Mouse (Mus musculus): ENCODE results near the gene Noct. TPM values are rescaled to one million over a fixed set of nuclear protein-coding genes. Genes with fewer than 3 reads are reported as not detected.
A peak's percentile ranks its signal among the peaks of the same experiment; 100 is the strongest.

Noct gene
- polyA plus RNA-seq, 1 experiment from 2014 or later = 12.0 TPM

DNA sequence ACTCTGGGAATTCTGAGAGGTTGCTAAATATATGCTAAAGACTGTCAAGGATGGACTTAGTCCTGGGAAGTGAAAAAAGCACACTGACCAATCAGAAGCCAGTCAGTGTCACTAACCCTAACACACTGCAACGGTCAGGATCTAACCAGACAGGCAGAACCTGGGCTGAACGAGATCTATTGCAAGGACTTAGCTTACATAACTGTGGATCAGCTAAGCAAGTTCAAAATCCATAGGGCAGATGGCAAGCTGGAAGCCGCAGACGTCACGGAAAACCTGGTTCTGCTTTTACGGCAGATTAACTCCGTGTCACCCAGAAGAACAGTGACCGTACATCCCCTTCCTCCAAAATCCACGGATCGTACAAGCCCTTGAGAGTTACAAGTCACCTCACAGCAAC, 39.5 kb upstream of the Noct start:
- 78% methylated on average over 10 of the region's 10 CpGs for WGBS
- Histone ChIP-seq H3K4me2 (ENCODE audit: low read length) (no peak overlapping the region), H3K9ac (ENCODE audit: low read length) (no peak overlapping the region), H3K27ac (replicated peaks in 1 of 2; ENCODE audit: control insufficient read depth in 1 of 2, insufficient read depth in 1 of 2, low read depth in 2 of 2, low read length in 2 of 2) (no peak overlapping the region), H3K4me3 (ENCODE audit: control insufficient read depth in 1 of 2, insufficient read depth in 1 of 2, low read depth in 1 of 2, low read length in 2 of 2) (no peak overlapping the region), H3K27me3 (ENCODE audit: control insufficient read depth, insufficient read depth, low read length) (no peaks in the 10 kb centered on the region), H3K36me3 (ENCODE audit: control insufficient read depth, insufficient read depth, low read length) (no peaks in the 10 kb centered on the region), H3K9me3 (ENCODE audit: control insufficient read depth, low read length) (no peaks in the 10 kb centered on the region), H3K4me1 (ENCODE audit: control insufficient read depth in 2 of 2, insufficient read depth in 2 of 2, low read length in 2 of 2) (no peaks in the 10 kb centered on the region)
- ATAC-seq (ENCODE audit: insufficient number of reproducible peaks, insufficient read depth, low FRiP score, low read depth) = no peak

GRCm38 (mm10) chr3:51185406-51185805, 38.8 kb upstream of the Noct start:
- 76% methylated on average over 7 of the region's 7 CpGs for WGBS
- no peaks in the 10 kb centered on the region for H3K36me3 ChIP-seq (ENCODE audit: control insufficient read depth, insufficient read depth, low read length)
- H3K4me2 ChIP-seq (ENCODE audit: low read length) = no peak overlapping the region
- H3K27ac ChIP-seq (replicated peaks in 1 of 2; ENCODE audit: control insufficient read depth in 1 of 2, insufficient read depth in 1 of 2, low read depth in 2 of 2, low read length in 2 of 2) = no peak overlapping the region
- no peaks in the 10 kb centered on the region for H3K4me1 ChIP-seq (ENCODE audit: control insufficient read depth in 2 of 2, insufficient read depth in 2 of 2, low read length in 2 of 2)
- H3K27me3 ChIP-seq (ENCODE audit: control insufficient read depth, insufficient read depth, low read length) = no peaks in the 10 kb centered on the region
- no peak overlapping the region for H3K9ac ChIP-seq (ENCODE audit: low read length)
- H3K9me3 ChIP-seq (ENCODE audit: control insufficient read depth, low read length) = no peaks in the 10 kb centered on the region
- H3K4me3 ChIP-seq (ENCODE audit: control insufficient read depth in 1 of 2, insufficient read depth in 1 of 2, low read depth in 1 of 2, low read length in 2 of 2) = no peak overlapping the region
- ATAC-seq (ENCODE audit: insufficient number of reproducible peaks, insufficient read depth, low FRiP score, low read depth) = no peak

DNA sequence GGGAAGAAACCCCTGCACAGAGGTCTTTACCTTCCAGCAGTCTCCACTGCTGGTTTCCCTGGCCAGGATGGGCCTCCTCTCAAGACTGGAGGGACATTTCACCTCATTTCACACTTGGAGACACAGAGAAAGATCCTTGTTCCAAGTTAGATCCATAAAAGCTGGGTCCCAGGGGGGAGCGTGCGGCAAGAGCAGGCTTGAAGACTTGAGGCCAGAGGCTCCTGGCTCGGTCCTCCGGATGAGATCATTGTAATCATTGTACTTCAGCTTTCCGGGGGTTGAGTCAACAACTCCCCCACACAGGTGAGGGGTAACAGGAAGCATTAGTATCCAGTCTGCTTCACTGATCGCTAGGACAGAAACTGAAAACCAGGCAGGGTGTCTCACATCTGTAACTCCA, 30.2 kb upstream of the Noct start:
- Histone ChIP-seq H3K9ac (ENCODE audit: low read length) (no peak overlapping the region), H3K27me3 (ENCODE audit: control insufficient read depth, insufficient read depth, low read length) (no peaks in the 10 kb centered on the region), H3K36me3 (ENCODE audit: control insufficient read depth, insufficient read depth, low read length) (no peaks in the 10 kb centered on the region), H3K4me3 (ENCODE audit: control insufficient read depth in 1 of 2, insufficient read depth in 1 of 2, low read depth in 1 of 2, low read length in 2 of 2) (no peak overlapping the region), H3K27ac (replicated peaks in 1 of 2; ENCODE audit: control insufficient read depth in 1 of 2, insufficient read depth in 1 of 2, low read depth in 2 of 2, low read length in 2 of 2) (no peak overlapping the region), H3K9me3 (ENCODE audit: control insufficient read depth, low read length) (no peaks in the 10 kb centered on the region), H3K4me2 (ENCODE audit: low read length) (no peak overlapping the region), H3K4me1 (ENCODE audit: control insufficient read depth in 2 of 2, insufficient read depth in 2 of 2, low read length in 2 of 2) (peaks cover 3 to 4% of the 10 kb centered on the region in 2 experiments; a peak in 3 of 4 replicates)
- WGBS = 55% methylated on average over 6 of the region's 6 CpGs
- no peak for ATAC-seq (ENCODE audit: insufficient number of reproducible peaks, insufficient read depth, low FRiP score, low read depth)

DNA sequence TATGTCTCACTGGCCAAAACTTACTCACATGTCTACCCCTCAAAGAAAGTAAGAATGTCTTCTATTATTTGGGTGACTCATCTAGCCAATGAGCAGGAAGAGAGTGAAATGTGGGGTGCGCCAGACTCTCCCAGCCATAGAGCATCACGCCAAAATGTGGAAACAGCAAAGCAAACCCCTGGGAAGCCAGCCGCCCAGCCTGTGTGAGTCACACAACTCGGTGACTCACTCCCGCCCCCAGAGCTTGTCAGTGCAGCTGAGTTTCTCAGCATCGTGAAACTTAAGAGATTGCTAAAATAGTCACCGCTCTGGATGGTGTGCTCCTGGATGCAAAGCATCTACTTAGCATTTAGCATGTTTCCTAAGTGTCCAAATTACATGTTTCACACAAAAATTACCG, 28.9 kb upstream of the Noct start:
- 0 out of 2 replicates have a peak, but pooled peaks have one; percentile 32 for ATAC-seq (ENCODE audit: insufficient number of reproducible peaks, insufficient read depth, low FRiP score, low read depth)
- H3K27ac ChIP-seq (replicated peaks in 1 of 2; ENCODE audit: control insufficient read depth in 1 of 2, insufficient read depth in 1 of 2, low read depth in 2 of 2, low read length in 2 of 2) = peak overlapping the region; percentile 6 to 25; a peak in 3 of 4 replicates

DNA sequence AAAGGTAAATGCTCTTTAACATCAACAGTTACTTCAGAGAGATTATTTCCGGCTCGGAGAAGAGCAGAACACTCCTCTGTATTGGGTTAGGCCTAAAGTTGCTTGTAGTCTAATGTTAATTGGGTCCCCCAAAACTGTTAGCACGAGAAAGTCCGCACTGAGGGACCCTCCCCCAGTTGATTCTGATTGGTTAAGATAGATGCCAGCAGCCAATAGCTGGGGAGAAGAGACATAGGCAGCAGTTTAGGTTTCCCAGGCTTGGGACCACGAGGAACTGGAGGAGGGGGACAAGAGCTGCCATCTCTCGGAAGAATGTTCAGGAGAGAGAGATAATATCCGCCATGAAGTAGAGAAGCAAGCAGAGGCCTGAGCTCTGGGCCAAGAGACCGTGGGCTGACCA, 28.5 kb upstream of the Noct start:
- H3K9me3 ChIP-seq (ENCODE audit: control insufficient read depth, low read length) = no peaks in the 10 kb centered on the region
- peak overlapping the region; percentile 21 to 27 for H3K4me3 ChIP-seq (ENCODE audit: control insufficient read depth in 1 of 2, insufficient read depth in 1 of 2, low read depth in 1 of 2, low read length in 2 of 2)
- ATAC-seq (ENCODE audit: insufficient number of reproducible peaks, insufficient read depth, low FRiP score, low read depth) = no peak
- peaks cover 4 to 5% of the 10 kb centered on the region in 2 experiments; a peak in 3 of 4 replicates for H3K4me1 ChIP-seq (ENCODE audit: control insufficient read depth in 2 of 2, insufficient read depth in 2 of 2, low read length in 2 of 2)
- no peaks in the 10 kb centered on the region for H3K27me3 ChIP-seq (ENCODE audit: control insufficient read depth, insufficient read depth, low read length)
- no peaks in the 10 kb centered on the region for H3K36me3 ChIP-seq (ENCODE audit: control insufficient read depth, insufficient read depth, low read length)
- H3K4me2 ChIP-seq (ENCODE audit: low read length) = peak overlapping the region; percentile 60
- peak overlapping the region; percentile 6 to 25; a peak in 3 of 4 replicates for H3K27ac ChIP-seq (replicated peaks in 1 of 2; ENCODE audit: control insufficient read depth in 1 of 2, insufficient read depth in 1 of 2, low read depth in 2 of 2, low read length in 2 of 2)
- H3K9ac ChIP-seq (ENCODE audit: low read length) = peak overlapping the region; percentile 6
- WGBS = 13% methylated on average over 8 of the region's 8 CpGs

More for the DNA sequence above, 28.9 kb upstream of the Noct start:
- Histone ChIP-seq H3K4me2 (ENCODE audit: low read length) (peak overlapping the region; percentile 60), H3K27me3 (ENCODE audit: control insufficient read depth, insufficient read depth, low read length) (no peaks in the 10 kb centered on the region), H3K9me3 (ENCODE audit: control insufficient read depth, low read length) (no peaks in the 10 kb centered on the region), H3K9ac (ENCODE audit: low read length) (peak overlapping the region; percentile 6), H3K36me3 (ENCODE audit: control insufficient read depth, insufficient read depth, low read length) (no peaks in the 10 kb centered on the region), H3K4me1 (ENCODE audit: control insufficient read depth in 2 of 2, insufficient read depth in 2 of 2, low read length in 2 of 2) (peaks cover 4 to 5% of the 10 kb centered on the region in 2 experiments; a peak in 3 of 4 replicates), H3K4me3 (ENCODE audit: control insufficient read depth in 1 of 2, insufficient read depth in 1 of 2, low read depth in 1 of 2, low read length in 2 of 2) (peak overlapping the region; percentile 5 to 27; a peak in 3 of 4 replicates)
- 9% methylated on average over 8 of the region's 8 CpGs for WGBS

- peaks cover 4 to 5% of the 10 kb centered on the region in 2 experiments; a peak in 3 of 4 replicates for H3K4me1 ChIP-seq (ENCODE audit: control insufficient read depth in 2 of 2, insufficient read depth in 2 of 2, low read length in 2 of 2)
- ATAC-seq (ENCODE audit: insufficient number of reproducible peaks, insufficient read depth, low FRiP score, low read depth) = no peak
- no peak overlapping the region for H3K4me2 ChIP-seq (ENCODE audit: low read length)
- 84% methylated on average over 3 of the region's 3 CpGs for WGBS
- H3K27ac ChIP-seq (replicated peaks in 1 of 2; ENCODE audit: control insufficient read depth in 1 of 2, insufficient read depth in 1 of 2, low read depth in 2 of 2, low read length in 2 of 2) = 0 out of 4 replicates have a peak overlapping the region, but pooled peaks of 1 of the 2 experiments have one; percentile 47
- no peaks in the 10 kb centered on the region for H3K36me3 ChIP-seq (ENCODE audit: control insufficient read depth, insufficient read depth, low read length)
- no peak overlapping the region for H3K9ac ChIP-seq (ENCODE audit: low read length)
- H3K9me3 ChIP-seq (ENCODE audit: control insufficient read depth, low read length) = no peaks in the 10 kb centered on the region
- H3K27me3 ChIP-seq (ENCODE audit: control insufficient read depth, insufficient read depth, low read length) = no peaks in the 10 kb centered on the region
- H3K4me3 ChIP-seq (ENCODE audit: control insufficient read depth in 1 of 2, insufficient read depth in 1 of 2, low read depth in 1 of 2, low read length in 2 of 2) = no peak overlapping the region
Measured at GRCm38 (mm10) chr3:51196724-51197111, 27.5 kb upstream of the Noct start.

GRCm38 (mm10) chr3:51197112-51197731, 27.0 kb upstream of the Noct start:
- WGBS = 65% methylated on average over 9 of the region's 9 CpGs
- H3K4me3 ChIP-seq (ENCODE audit: control insufficient read depth in 1 of 2, insufficient read depth in 1 of 2, low read depth in 1 of 2, low read length in 2 of 2) = no peak overlapping the region
- H3K9ac ChIP-seq (ENCODE audit: low read length) = no peak overlapping the region
- peak overlapping the region in 1 of 2 experiments; percentile 47; a peak in 1 of 4 replicates for H3K27ac ChIP-seq (replicated peaks in 1 of 2; ENCODE audit: control insufficient read depth in 1 of 2, insufficient read depth in 1 of 2, low read depth in 2 of 2, low read length in 2 of 2)
- H3K36me3 ChIP-seq (ENCODE audit: control insufficient read depth, insufficient read depth, low read length) = no peaks in the 10 kb centered on the region
- no peak overlapping the region for H3K4me2 ChIP-seq (ENCODE audit: low read length)
- H3K27me3 ChIP-seq (ENCODE audit: control insufficient read depth, insufficient read depth, low read length) = no peaks in the 10 kb centered on the region
- H3K9me3 ChIP-seq (ENCODE audit: control insufficient read depth, low read length) = no peaks in the 10 kb centered on the region
- H3K4me1 ChIP-seq (ENCODE audit: control insufficient read depth in 2 of 2, insufficient read depth in 2 of 2, low read length in 2 of 2) = peaks cover 4 to 5% of the 10 kb centered on the region in 2 experiments; a peak in 3 of 4 replicates
- ATAC-seq (ENCODE audit: insufficient number of reproducible peaks, insufficient read depth, low FRiP score, low read depth) = no peak
